Mouse (Mus musculus): ENCODE data around the gene Ppfibp2. TPM values are rescaled to one million over a fixed set of nuclear protein-coding genes. Genes with fewer than 3 reads are reported as not detected.

Ppfibp2 gene
- polyA plus RNA-seq, 1 experiment from 2014 or later = 6.6 TPM

DNA sequence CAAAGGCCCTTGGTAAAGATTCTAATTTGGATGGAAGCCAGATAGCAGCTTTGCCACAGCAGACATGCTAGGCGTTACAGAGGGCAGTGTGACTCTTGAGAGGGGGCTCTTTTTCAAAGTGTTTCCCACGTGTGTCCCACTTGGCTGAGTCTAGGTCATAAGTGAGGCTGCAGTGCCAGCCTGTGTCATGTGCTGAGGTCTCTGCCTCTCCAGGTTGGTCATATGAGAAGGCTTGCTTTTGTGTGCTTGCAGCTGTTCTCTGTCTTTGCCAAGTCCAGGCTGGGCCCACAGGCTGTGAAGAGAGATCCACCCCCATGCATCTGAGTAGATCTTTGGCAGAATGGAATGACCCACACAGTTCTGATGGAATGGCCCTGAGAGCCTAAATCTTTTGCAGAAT lies 2.4 kb upstream of the Ppfibp2 start:
- no peak overlapping the region for H3K9ac ChIP-seq
- H3K27me3 ChIP-seq (replicated peaks) = no peaks in the 10 kb centered on the region
- 20% methylated on average over 2 of the region's 2 CpGs for WGBS

DNA sequence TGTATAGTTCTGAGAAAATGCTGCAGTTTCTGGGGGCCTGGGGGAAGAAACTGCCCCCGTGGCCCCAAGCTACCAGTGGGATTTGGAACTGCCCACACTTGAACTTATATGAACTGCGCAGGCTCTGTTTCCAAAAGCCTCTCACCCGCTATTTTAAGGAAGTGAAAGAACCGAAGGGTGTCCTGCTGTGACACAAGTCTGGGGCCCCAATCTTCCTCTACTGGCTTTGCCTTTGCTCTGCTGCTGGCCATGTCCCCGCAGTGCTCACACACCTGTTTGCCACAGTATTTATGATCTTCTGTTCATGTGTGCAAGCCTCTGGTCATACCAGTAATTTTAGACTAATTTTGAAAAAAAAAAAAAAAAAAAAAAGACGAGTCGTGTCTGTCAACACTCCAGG lies 1.1 kb upstream of the Ppfibp2 start:
- no peaks in the 10 kb centered on the region for H3K36me3 ChIP-seq
- peaks cover 19% of the 10 kb centered on the region for H3K4me1 ChIP-seq (replicated peaks)
- H3K9me3 ChIP-seq (replicated peaks) = no peaks in the 10 kb centered on the region
- WGBS = 26% methylated on average over 7 of the region's 7 CpGs
- H3K9ac ChIP-seq = no peak overlapping the region
- no peak overlapping the region for H3K27ac ChIP-seq (ENCODE audit: poor library complexity, severe bottlenecking)
- ATAC-seq (ENCODE audit: insufficient number of reproducible peaks, low FRiP score) = no peak
- H3K27me3 ChIP-seq (replicated peaks) = no peaks in the 10 kb centered on the region
- peak overlapping the region; percentile 59; the same call in 1 of the 2 replicates for H3K4me3 ChIP-seq
- H3K4me2 ChIP-seq = peak overlapping the region; percentile 98

More for the DNA sequence above, 2.4 kb upstream of the Ppfibp2 start:
- no peak overlapping the region for H3K4me3 ChIP-seq
- no peaks in the 10 kb centered on the region for H3K36me3 ChIP-seq
- H3K4me2 ChIP-seq = no peak overlapping the region
- no peak overlapping the region for H3K27ac ChIP-seq (ENCODE audit: poor library complexity, severe bottlenecking)
- H3K9me3 ChIP-seq (replicated peaks) = no peaks in the 10 kb centered on the region
- peaks cover 15% of the 10 kb centered on the region for H3K4me1 ChIP-seq (replicated peaks)
- ATAC-seq (ENCODE audit: insufficient number of reproducible peaks, low FRiP score) = no peak

GRCm38 (mm10) chr7:107594325-107594856 lies 616 bp upstream of the Ppfibp2 start:
- Histone ChIP-seq H3K4me1 (replicated peaks) (peaks cover 19% of the 10 kb centered on the region), H3K27me3 (replicated peaks) (no peaks in the 10 kb centered on the region), H3K4me3 (peak overlapping the region; percentile 59), H3K9me3 (replicated peaks) (no peaks in the 10 kb centered on the region), H3K9ac (peak overlapping the region; percentile 70), H3K4me2 (peak overlapping the region; percentile 98), H3K27ac (ENCODE audit: poor library complexity, severe bottlenecking) (no peak overlapping the region), H3K36me3 (no peaks in the 10 kb centered on the region)
- under 1% methylated on average over 16 of the region's 16 CpGs for WGBS
- ATAC-seq (ENCODE audit: insufficient number of reproducible peaks, low FRiP score) = peak; percentile 67

DNA sequence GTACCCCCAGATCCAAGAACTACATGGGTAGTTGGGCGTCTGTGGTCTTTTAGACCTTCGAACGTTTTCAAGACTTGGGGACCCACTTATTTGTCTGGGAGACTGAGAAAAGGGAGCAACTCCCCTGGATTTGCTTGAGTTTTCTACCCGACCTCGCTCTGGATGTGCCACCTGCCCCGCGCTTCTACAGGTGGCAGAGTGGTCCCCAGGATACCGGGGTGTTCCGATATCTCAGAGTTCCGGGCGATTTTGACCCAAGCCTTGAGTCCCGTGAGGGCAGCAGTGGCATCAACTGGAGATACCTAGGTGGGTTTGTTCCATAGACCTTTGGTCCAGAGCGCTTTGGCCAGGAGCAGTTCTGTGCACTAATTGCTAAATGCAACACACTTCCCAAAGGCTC lies 419 bp downstream of the Ppfibp2 start:
- no peaks in the 10 kb centered on the region for H3K36me3 ChIP-seq
- H3K4me3 ChIP-seq = peak overlapping the region; percentile 59
- no peak overlapping the region; the same call in 1 of the 2 replicates for H3K9ac ChIP-seq
- H3K4me2 ChIP-seq = peak overlapping the region; percentile 98
- no peaks in the 10 kb centered on the region for H3K27me3 ChIP-seq (replicated peaks)
- H3K9me3 ChIP-seq (replicated peaks) = no peaks in the 10 kb centered on the region
- WGBS = 12% methylated on average over 13 of the region's 13 CpGs
- H3K27ac ChIP-seq (ENCODE audit: poor library complexity, severe bottlenecking) = no peak overlapping the region
- no peak for ATAC-seq (ENCODE audit: insufficient number of reproducible peaks, low FRiP score)
- H3K4me1 ChIP-seq (replicated peaks) = peaks cover 19% of the 10 kb centered on the region

- Histone ChIP-seq H3K4me2 (no peak overlapping the region), H3K9ac (no peak overlapping the region), H3K36me3 (no peaks in the 10 kb centered on the region), H3K4me1 (replicated peaks) (peaks cover 19% of the 10 kb centered on the region), H3K27ac (ENCODE audit: poor library complexity, severe bottlenecking) (no peak overlapping the region), H3K9me3 (replicated peaks) (no peaks in the 10 kb centered on the region), H3K27me3 (replicated peaks) (no peaks in the 10 kb centered on the region), H3K4me3 (no peak overlapping the region)
- ATAC-seq (ENCODE audit: insufficient number of reproducible peaks, low FRiP score) = no peak
These were observed 1.7 kb downstream of the Ppfibp2 start for GRCm38 (mm10) chr7:107596753-107597152.

DNA sequence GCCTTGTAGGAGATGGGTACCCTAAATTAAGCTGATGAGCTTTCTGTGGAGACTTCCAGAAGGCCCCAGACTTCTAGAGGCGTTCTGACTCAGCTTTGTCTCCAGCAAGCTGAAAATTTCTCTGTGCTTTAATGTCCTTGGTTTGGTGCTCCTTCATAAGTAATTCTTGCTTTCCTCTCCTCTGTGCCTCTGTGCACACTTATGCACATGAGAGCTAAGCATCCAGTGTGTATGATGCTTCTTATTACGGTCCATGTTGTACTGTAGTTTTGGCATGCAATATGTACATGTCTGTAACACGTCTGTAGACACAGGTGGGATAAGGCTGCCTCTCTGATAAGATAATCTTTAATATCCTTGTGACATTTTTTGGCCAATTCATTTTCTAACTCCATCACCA lies 2.9 kb downstream of the Ppfibp2 start:
- Histone ChIP-seq H3K4me3 (no peak overlapping the region), H3K9me3 (replicated peaks) (no peaks in the 10 kb centered on the region), H3K27ac (ENCODE audit: poor library complexity, severe bottlenecking) (no peak overlapping the region), H3K4me2 (no peak overlapping the region), H3K27me3 (replicated peaks) (no peaks in the 10 kb centered on the region), H3K9ac (no peak overlapping the region), H3K4me1 (replicated peaks) (peaks cover 19% of the 10 kb centered on the region), H3K36me3 (no peaks in the 10 kb centered on the region)
- 63% methylated on average over 3 of the region's 3 CpGs for WGBS
- ATAC-seq (ENCODE audit: insufficient number of reproducible peaks, low FRiP score) = no peak

- H3K4me1 ChIP-seq (replicated peaks) = peaks cover 8% of the 10 kb centered on the region; the same call in 1 of the 2 replicates
- no peak for ATAC-seq (ENCODE audit: insufficient number of reproducible peaks, low FRiP score)
- no peaks in the 10 kb centered on the region for H3K9me3 ChIP-seq (replicated peaks)
- no peak overlapping the region for H3K9ac ChIP-seq
- WGBS = 43% methylated on average over 5 of the region's 5 CpGs
- H3K27ac ChIP-seq (ENCODE audit: poor library complexity, severe bottlenecking) = no peak overlapping the region
- no peak overlapping the region for H3K4me2 ChIP-seq
- no peaks in the 10 kb centered on the region for H3K27me3 ChIP-seq (replicated peaks)
- H3K36me3 ChIP-seq = no peaks in the 10 kb centered on the region
- no peak overlapping the region for H3K4me3 ChIP-seq
These were observed 5.6 kb downstream of the Ppfibp2 start for GRCm38 (mm10) chr7:107600651-107601050.

DNA sequence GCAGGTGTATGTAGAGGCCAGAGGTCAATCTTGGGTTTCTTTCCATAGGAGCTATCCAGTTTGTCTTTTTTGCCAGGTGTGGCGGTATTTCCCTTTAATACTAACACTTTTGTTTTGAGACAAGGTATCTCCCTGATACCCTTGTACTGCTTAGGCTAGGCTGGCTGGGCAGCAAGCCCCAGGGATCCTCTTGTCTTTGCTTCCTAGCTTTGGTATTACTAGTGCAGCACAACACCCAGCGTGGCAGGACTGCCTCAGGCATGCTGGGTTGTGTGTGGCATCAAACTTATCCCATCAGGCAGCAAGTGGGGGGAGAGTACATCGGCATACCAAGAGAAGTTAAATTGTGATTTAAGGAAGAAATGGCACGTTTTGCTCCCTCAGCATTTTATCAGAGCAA lies 7.5 kb downstream of the Ppfibp2 start:
- Histone ChIP-seq H3K27me3 (replicated peaks) (no peaks in the 10 kb centered on the region), H3K36me3 (no peaks in the 10 kb centered on the region), H3K9me3 (replicated peaks) (no peaks in the 10 kb centered on the region), H3K9ac (no peak overlapping the region), H3K4me1 (replicated peaks) (peaks cover 5% of the 10 kb centered on the region; the same call in 1 of the 2 replicates), H3K27ac (ENCODE audit: poor library complexity, severe bottlenecking) (no peak overlapping the region), H3K4me3 (no peak overlapping the region), H3K4me2 (no peak overlapping the region)
- no peak for ATAC-seq (ENCODE audit: insufficient number of reproducible peaks, low FRiP score)
- 78% methylated on average over 4 of the region's 4 CpGs for WGBS

DNA sequence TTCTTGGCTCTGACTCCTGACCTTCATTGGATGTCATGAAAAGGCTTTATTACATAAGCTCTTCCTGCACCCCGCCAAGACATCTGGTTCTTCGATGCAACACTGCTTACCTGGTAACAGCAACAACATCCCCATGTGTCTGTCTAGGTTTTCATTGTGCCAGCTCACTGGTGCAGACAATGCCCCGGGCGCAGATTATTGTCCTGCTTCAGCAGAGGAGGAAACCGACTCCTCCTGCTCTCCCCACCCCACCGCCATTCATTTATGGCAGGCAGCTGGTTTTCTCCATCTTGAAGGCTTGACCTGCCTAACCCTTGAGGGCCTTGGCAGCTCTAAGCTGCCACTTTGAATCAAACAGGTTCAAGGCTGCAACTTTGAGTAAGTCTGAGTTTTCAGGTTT lies 7.9 kb downstream of the Ppfibp2 start:
- Histone ChIP-seq H3K4me1 (replicated peaks) (peaks cover 2% of the 10 kb centered on the region; the same call in 1 of the 2 replicates), H3K9me3 (replicated peaks) (no peaks in the 10 kb centered on the region), H3K4me2 (no peak overlapping the region), H3K27ac (ENCODE audit: poor library complexity, severe bottlenecking) (no peak overlapping the region), H3K27me3 (replicated peaks) (no peaks in the 10 kb centered on the region), H3K4me3 (no peak overlapping the region), H3K36me3 (no peaks in the 10 kb centered on the region), H3K9ac (no peak overlapping the region)
- no peak for ATAC-seq (ENCODE audit: insufficient number of reproducible peaks, low FRiP score)
- WGBS = 81% methylated on average over 6 of the region's 6 CpGs

DNA sequence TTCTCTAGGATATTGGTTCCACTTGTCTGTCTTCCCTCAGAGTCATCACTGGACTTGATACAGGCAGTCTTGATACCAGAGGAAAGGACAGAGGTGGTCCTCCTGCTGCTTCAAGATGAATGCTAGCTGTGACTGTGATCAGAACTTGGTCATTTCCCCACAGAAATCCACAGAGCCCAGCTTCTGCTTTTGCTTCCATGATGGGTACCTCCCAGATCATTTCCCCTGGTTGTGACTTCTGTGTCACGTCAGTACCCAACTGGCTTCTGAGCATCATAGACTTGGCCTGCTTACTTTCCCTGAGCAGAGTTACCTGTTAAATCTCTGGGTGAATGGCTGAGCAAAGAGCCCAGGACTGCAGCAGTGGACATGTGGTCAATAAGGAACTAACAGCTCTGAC lies 12.8 kb downstream of the Ppfibp2 start:
- Histone ChIP-seq H3K9me3 (replicated peaks) (no peaks in the 10 kb centered on the region), H3K36me3 (no peaks in the 10 kb centered on the region), H3K27ac (ENCODE audit: poor library complexity, severe bottlenecking) (no peak overlapping the region), H3K9ac (no peak overlapping the region), H3K4me1 (replicated peaks) (no peaks in the 10 kb centered on the region), H3K27me3 (replicated peaks) (no peaks in the 10 kb centered on the region), H3K4me2 (no peak overlapping the region), H3K4me3 (no peak overlapping the region)
- 90% methylated on average over 1 of the region's 1 CpGs for WGBS
- ATAC-seq (ENCODE audit: insufficient number of reproducible peaks, low FRiP score) = no peak

- H3K9ac ChIP-seq = no peak overlapping the region
- no peaks in the 10 kb centered on the region for H3K4me1 ChIP-seq (replicated peaks)
- H3K4me2 ChIP-seq = no peak overlapping the region
- H3K27ac ChIP-seq (ENCODE audit: poor library complexity, severe bottlenecking) = no peak overlapping the region
- H3K36me3 ChIP-seq = no peaks in the 10 kb centered on the region
- 92% methylated on average over 2 of the region's 2 CpGs for WGBS
- ATAC-seq (ENCODE audit: insufficient number of reproducible peaks, low FRiP score) = no peak
- H3K27me3 ChIP-seq (replicated peaks) = no peaks in the 10 kb centered on the region
- H3K9me3 ChIP-seq (replicated peaks) = no peaks in the 10 kb centered on the region
- H3K4me3 ChIP-seq = no peak overlapping the region
These were observed 14.7 kb downstream of the Ppfibp2 start for GRCm38 (mm10) chr7:107609622-107610255.

DNA sequence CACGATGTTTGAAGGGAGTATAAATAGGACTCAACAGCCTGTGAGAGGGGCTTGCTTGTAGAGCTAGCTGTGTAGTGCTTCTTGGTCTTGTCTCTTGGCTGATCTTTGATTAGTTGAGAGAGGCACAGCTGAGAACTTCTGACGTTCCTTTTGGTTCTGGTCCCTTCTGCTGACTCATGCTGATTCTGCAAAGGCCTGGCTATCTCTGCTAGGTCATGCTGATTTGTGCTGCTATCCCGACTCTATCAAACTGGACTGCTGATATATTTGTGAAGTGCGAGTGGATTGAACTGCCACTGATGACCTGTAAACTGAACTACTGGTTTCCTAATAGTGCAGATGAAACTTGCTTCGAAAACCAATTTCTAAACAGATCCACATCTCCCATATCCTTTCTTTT lies 15.9 kb downstream of the Ppfibp2 start:
- Histone ChIP-seq H3K9ac (no peak overlapping the region), H3K36me3 (no peaks in the 10 kb centered on the region), H3K9me3 (replicated peaks) (no peaks in the 10 kb centered on the region), H3K27ac (ENCODE audit: poor library complexity, severe bottlenecking) (no peak overlapping the region), H3K4me2 (no peak overlapping the region), H3K27me3 (replicated peaks) (no peaks in the 10 kb centered on the region), H3K4me1 (replicated peaks) (no peaks in the 10 kb centered on the region), H3K4me3 (no peak overlapping the region)
- WGBS = 60% methylated on average over 5 of the region's 5 CpGs
- no peak for ATAC-seq (ENCODE audit: insufficient number of reproducible peaks, low FRiP score)

Measured in heart, embryonic 12.5 days (tissue).